Mouse (Mus musculus) adrenal gland, postnatal 36 days (tissue): ENCODE results near the gene 1300017J02Rik. TPM values are rescaled to one million over a fixed set of nuclear protein-coding genes. Genes with fewer than 3 reads are reported as not detected.
A peak's percentile ranks its signal among the peaks of the same experiment; 100 is the strongest.

Experiments
- DNase-seq, 2 experiments: peaks; one replicate each; pipeline ENCODE4 v3.0.0; 2021; ENCODE audit warnings: mixed read lengths in 1 of 2
- total RNA-seq, 2 experiments: library from RNA; stranded (reverse); gene quantifications; 2 replicates each; pipeline ENCODE4 v1.2.3; 2021

Gene 1300017J02Rik
- total RNA-seq, 2 experiments from 2014 or later, result 0.40 to 0.46 TPM

GRCm38 (mm10) chr9:103274819-103275218, 30.1 kb downstream of the 1300017J02Rik start:
- peak in 1 of 2 experiments; percentile 7 for DNase-seq

DNA sequence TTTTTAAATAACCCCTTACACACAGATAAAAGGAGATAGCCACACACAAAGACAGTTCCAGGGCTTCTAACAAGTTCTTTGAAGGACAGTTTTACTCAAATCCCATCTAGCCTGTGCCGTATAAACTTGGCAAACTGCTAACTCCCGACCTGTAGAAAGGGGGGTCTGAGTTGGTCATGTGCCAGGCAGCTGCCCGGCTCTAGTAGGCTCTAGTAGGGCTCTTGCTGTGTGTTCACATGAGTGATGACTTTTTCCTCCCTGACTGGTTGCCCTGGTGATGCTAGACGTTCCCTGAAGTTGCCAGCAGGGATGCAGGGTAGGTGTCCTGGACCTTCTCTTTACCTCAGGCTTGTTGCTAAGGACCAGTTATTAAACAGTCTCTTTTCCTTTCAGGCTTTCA, 33.8 kb downstream of the 1300017J02Rik start:
- DNase-seq, result no peak

DNA sequence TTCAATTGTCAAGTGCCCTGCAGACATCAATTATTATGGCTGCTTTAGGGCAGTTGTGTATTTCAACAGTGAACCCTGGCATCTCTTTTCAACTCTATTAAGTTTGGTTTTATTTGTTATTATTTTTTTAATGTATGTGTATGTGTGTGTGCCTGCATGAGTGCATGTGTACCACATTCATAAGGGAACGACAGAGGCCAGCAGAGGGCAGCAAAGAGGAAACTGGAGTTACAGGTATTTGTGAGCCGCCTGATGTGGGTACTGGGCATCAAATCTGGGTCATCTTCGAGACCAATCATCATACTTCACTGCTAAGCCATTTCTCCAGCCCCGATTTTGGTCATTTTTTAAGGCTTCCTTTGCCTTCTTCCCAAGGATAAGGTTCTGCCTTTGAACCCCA, 39.1 kb downstream of the 1300017J02Rik start:
- DNase-seq, result no peak

DNA sequence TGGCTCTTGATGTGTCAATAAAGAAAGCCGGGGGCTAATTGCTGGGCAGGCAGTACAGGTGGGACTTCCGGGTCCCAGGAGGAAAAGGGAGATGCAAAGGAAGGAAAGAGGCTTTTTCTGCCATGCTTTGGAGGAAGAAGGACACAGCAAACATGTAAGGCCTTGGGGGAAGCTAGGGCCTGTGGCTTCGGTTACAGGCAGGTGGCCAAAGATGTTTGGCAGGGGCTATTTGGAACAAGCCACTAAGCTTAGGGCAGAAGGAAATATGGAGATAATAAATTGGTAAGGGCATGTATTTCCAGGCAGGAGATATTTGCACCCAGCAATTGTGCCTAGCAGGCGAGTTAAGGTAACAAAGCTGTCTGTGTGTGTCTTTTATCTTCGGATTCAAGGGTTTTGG, 52.0 kb downstream of the 1300017J02Rik start:
- peak; percentile 31 to 35 for DNase-seq

- peak in 1 of 2 experiments; percentile 17 for DNase-seq
These were observed 56.3 kb downstream of the 1300017J02Rik start for GRCm38 (mm10) chr9:103248618-103249017.

DNA sequence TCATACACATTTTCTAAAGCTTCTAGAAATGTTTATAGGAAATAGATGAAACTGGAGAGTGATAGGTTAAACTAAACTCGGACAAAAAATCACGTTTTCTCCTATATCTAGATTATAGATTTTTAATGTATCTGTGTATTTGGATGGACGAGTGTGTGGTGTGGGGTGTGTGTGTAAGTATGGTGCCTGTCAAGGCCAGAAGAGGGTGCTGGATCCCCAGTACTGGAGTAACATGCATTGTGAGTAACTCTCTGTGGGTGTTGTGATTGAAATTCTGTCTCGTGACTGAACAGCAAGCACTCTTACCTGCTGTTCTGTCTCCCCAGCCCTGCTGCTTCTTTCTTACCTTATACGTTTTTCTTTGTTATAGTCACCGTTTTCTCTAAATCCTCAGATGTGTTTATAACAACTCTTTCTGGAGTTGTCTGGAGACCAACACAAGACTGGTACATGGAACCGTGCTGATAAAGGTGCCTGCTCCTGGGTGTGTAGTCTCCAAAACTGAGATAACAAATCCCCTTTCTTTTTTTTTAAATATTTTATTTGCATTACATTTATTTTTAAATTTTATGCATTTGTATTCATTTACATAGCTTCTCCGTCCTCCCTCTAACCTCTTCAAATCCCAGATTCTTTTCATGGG, 58.2 kb downstream of the 1300017J02Rik start:
- no peak for DNase-seq

DNA sequence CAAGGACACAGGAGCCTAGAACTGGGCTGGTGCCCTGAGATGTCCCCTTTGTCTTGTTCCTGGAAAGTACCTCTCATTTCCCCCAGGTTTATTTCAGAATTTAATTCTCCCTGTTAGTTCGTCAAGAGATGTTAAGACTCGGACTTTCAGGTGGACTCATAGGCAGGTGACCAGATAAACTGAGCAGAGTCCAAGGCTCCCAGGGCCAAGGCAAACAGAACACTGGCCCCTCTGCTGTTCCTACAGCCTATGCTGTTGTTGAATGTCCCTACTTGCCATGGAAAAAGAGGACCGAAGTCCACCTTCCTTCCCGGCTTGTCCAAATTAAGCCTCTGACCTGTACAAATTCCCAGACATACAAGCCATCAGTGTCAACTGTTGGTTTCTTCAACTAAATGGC, 61.2 kb downstream of the 1300017J02Rik start:
- DNase-seq, result no peak

DNA sequence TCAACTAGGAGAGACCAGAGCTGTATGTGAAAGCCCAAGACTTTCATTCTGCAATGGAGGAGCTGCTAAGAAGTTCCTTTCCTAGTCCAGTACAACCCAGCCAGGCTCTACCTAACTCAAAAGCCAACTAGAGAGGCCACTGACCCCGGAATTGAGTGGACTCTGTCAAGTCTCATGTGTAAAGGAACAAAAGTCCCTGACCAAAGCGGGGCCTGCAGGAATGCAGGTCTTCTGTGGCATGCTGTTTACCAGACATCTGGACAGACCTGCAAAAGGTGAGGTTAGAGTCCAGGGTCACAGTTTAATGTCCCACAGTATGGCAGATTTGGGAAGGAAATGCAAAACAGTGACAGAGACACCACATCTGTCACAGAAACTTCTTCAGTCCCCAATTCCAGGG, 63.7 kb downstream of the 1300017J02Rik start:
- no peak for DNase-seq

GRCm38 (mm10) chr9:103239471-103239870, 65.4 kb downstream of the 1300017J02Rik start:
- DNase-seq, result no peak

DNA sequence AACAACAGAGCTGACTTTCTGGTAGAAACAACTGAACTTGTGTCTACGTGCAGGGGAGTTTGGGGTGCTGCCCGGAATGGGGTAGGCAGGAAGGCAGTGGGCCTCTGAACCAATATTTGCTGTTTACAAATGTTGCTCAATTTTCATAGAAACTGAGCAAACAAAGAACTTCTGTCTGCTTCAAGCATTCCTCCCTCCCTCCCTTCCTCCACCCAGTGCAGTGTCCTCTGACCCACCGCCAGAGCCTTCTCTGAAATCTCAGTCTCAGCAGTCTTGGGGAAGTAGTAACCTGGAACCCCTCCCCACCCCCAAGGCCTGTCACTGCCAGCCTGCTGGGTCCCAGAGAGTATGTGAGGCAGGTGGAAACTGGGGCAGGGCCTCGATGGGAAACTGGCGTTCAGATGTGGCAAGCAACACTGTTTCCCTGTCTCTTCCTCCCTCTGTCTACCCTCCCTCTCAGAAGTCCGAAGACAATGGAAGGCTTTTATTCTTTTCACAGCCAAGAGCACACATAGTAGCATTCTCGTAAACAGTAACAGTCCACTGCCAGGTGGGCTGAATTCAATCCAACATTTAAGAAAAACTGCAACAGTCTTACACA, 70.2 kb downstream of the 1300017J02Rik start:
- DNase-seq, result peak in 1 of 2 experiments; percentile 15

- no peak for DNase-seq
These were observed 70.8 kb downstream of the 1300017J02Rik start for GRCm38 (mm10) chr9:103234059-103234458.

DNA sequence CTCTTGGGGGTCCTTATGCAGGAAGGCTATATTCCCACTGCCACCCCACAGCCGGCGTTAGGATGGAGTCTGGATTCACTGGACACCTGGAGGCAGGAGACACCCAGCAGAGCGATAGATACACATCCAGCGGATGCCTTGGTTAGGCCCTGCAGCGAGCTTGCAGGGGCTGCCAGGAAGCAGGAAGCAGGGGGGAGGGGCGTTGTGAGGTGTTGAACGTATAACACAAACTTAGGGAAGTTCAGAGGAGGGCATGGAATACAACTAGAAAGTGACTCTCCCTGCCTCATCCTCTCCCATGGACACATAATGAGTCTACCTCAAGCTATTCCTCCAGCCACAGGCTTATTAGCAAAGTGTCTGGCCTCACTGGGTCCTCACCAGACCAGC, 71.9 kb downstream of the 1300017J02Rik start:
- DNase-seq, result no peak

DNA sequence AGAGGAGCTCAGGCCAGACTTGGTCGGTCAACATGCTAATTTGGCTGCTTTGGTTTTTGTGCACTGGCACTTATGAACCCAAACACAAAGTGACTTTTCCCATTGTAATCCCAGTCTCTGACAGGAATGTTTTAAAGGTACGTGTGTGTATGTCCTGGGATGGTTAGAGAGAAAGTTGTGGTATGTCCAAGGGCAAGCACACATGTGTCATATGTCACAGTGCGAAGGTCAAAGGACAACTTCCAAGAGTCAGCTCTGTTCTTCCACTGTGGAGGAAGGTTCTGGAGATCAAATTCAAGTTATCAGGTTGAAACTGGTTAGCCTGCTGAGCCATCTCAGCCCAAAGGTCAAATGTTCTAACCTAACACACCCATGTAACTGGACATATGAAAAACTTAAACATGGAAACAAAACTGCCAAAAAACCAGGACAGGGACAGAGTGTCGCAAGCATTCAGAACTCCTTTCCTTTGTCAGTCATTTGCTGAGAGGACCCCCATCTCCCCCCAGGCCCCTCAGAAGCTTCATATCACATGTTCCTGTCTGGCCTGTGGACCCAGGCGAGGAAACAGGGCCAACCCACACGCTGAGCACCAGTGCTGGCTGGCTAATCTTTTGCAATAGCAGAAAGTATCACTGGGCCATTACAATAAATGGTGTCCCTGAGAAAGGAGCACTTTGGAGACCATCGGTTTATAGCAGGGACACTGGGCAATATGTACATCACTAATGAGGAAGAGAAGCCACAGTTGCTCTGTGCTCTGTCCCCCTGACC, 72.5 kb downstream of the 1300017J02Rik start:
- DNase-seq, result no peak

DNA sequence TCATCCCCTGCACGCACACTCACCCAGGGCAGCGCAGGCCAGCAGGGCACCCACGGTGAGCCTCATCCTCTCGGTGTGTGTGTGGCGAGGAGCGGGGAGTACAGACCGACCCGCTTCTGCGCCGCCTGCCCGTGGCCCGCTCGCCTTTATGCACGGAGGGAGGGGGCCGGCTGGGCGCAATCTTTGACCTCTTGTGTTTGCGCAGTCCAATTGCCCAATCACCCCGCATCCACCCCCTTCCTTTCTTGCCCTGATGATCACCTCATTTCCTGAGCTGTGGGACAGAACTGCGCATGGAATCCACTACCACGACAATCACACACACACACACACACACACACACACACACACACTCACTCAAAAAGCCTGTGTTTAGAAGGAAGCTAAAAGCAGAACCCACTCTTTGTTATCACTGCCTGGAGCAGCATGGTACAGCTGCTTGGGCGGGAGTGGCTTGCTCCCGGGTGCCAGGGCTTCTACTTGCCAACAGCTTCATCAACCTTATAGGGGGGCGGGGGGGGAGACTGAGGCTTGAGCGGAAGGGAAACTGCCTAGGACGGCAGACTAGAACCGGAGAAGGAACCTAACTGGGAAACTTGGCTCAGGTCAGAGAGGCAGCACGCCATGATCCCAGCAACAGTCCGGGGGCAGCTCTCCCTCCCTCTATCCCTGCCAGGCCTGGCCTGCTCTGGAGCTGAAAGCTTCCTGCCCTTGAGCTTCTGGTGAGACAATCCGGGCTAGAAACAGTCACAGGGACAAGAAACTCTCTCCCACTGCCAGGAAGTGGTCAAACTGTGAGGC, 74.5 kb downstream of the 1300017J02Rik start, which contains the start of the genes Gm20425 and Trf:
Gene Gm20425 (minus strand): TSS at position 157 of the 801 bp plus-strand sequence.
Gene Trf (minus strand): TSS at position 294 of the 801 bp plus-strand sequence.
- peak; percentile 32 to 57 for DNase-seq

GRCm38 (mm10) chr9:103229037-103229867, 75.6 kb downstream of the 1300017J02Rik start:
- DNase-seq, result no peak

DNA sequence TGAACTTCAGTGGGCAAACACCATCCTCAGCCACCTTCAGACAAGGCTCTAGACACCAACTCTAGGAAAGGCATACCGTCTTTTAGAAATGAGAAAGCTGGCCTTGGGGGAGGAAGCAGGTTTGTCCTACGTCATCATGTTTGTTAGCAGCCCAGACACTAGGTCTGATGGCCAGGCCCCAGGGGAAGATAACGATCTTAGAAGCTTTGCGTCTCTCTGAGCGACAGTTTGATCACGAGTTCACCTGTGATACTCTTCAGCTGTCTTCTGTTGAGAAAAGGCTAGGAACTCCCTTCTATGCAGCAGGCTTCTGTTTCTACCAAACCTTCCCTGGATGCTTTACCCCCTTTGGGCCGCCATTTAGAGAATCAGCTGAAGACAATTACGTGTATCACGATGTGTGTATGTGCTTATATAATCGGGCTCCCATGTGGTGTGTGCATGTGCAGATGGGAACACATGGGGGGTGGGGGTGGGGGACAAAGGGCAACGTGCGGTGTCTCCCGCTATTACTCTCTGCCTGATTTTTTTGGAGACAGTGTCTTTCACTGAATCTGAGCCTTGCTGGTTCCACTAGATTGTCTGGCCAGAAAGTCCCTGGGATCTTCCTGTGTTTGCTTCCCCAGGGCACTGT, 76.4 kb downstream of the 1300017J02Rik start:
- no peak for DNase-seq

GRCm38 (mm10) chr9:103227760-103228159, 77.1 kb downstream of the 1300017J02Rik start:
- DNase-seq, result no peak

GRCm38 (mm10) chr9:103226806-103227205, 78.1 kb downstream of the 1300017J02Rik start:
- DNase-seq, result peak; percentile 21 to 58

DNA sequence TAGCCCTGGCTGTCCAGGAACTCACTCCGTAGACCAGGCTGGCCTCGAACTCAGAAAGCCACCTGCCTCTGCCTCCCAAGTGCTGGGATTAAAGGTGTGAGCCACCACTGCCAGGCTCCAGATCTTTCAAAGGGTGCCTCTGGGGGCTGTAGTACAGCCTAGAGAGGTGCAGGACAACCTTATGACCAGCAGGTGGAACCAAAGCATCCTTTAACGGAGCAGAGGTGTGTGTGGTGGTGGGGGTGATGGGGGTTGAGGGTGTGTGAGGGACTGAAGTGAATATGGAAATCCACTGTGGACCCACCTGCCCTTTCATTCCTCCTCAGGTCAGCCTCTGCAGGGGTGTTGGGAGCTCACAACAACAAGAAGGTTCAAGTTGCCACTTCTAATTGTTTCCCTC, 79.4 kb downstream of the 1300017J02Rik start:
- peak in 1 of 2 experiments; percentile 44 for DNase-seq

DNA sequence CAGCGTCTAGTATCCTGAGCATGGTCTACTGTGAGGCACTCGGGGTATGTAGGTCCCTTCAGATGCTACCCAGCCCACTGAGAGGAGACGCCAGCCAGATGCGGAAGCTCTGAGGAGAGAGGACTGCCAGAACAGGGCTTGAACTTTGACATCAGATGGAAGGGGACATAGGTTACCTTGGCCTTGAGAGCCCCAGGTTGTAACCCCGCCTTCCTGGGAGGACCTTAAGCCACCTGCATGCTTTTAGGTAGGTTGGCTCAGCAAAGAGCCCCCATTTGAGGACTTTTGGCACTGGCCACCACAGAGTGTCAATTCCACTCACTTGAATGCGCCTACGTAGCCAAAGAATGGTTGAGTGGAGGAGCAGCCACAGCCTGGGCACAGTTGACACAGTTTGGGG, 80.2 kb downstream of the 1300017J02Rik start:
- no peak for DNase-seq

GRCm38 (mm10) chr9:103214281-103214680, 90.6 kb downstream of the 1300017J02Rik start:
- no peak for DNase-seq
